In the genomic region with DNA sequence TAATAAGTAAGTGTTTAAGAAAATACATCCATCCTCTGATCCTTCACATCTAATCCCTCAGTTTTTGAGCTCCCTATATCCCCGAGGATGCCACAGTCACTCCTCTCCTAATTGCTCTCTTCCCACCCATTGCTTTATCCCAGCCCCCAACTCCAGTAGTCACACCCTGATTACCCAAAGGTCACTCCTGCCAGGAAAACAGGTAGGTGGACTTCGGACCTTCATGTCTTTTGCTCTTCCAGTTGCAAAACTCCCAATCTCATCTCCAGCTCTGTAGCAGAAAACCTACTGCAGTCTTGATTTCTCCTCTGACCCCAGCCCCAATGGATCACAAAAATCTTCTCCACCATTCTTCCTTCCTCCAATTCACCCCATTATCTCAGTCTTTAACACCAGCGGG, we compare ENCODE assay signal across 34 mouse cellular contexts.
"Had no signal": no experiment of that assay in that cellular context is flagged by ENCODE, and none has a peak within 500 bp of the region (broad histone marks: within the 10 kb centered on the region; RNA-seq: fewer than 3 reads in every experiment).

No protein-coding gene starts in this region.

- H3K4me2 ChIP-seq: heart, embryonic 11.5 days; heart, embryonic 12.5 days; heart, embryonic 13.5 days; heart, embryonic 15.5 days; hindbrain, embryonic 12.5 days; hindbrain, embryonic 13.5 days; hindbrain, embryonic 14.5 days; hindbrain, embryonic 15.5 days; intestine, embryonic 15.5 days; kidney, embryonic 15.5 days had no signal

- H3K27ac ChIP-seq: heart, adult 2 months; heart, embryonic 10.5 days; heart, embryonic 13.5 days; heart, embryonic 15.5 days; hindbrain, embryonic 10.5 days; hindbrain, embryonic 12.5 days; hindbrain, embryonic 13.5 days; hindbrain, embryonic 14.5 days; hindbrain, embryonic 15.5 days; hindbrain, postnatal 0 days; intestine, embryonic 15.5 days; kidney, embryonic 15.5 days; kidney, postnatal 0 days; layer of hippocampus, adult 2 months had no signal

- ATAC-seq: hindbrain, embryonic 16.5 days; hindbrain, postnatal 0 days; inflammation-experienced regulatory T-cells, adult 6 months; intestine, embryonic 15.5 days had no signal

- DNase-seq: heart, adult 2 months; heart, postnatal 10 days; heart, postnatal 14 days; heart, postnatal 36 days; heart, postnatal 4 days; kidney, adult 11 months; kidney, adult 18-20 months; kidney, adult 2 months; kidney, adult 8-10 months; kidney, adult 9 months; kidney, postnatal 10 days; kidney, postnatal 14 days; kidney, postnatal 25 days; kidney, postnatal 36 days; kidney, postnatal 4 days; layer of hippocampus, adult 9-11 months; layer of hippocampus, postnatal 36 days had no signal

- H3K4me3 ChIP-seq: heart, adult 2 months; heart, embryonic 10.5 days; heart, embryonic 12.5 days; heart, embryonic 13.5 days; heart, embryonic 15.5 days; hindbrain, embryonic 10.5 days; hindbrain, embryonic 12.5 days; hindbrain, embryonic 13.5 days; hindbrain, embryonic 15.5 days; intestine, embryonic 15.5 days; kidney, embryonic 15.5 days; layer of hippocampus, adult 2 months had no signal

- H3K9ac ChIP-seq: heart, embryonic 12.5 days; heart, embryonic 13.5 days; heart, embryonic 15.5 days; hindbrain, embryonic 12.5 days; hindbrain, embryonic 13.5 days; hindbrain, embryonic 14.5 days; hindbrain, embryonic 15.5 days; intestine, embryonic 15.5 days; kidney, embryonic 15.5 days had no signal

- H3K27me3 ChIP-seq: heart, embryonic 12.5 days; heart, embryonic 13.5 days; heart, embryonic 15.5 days; hindbrain, embryonic 12.5 days; hindbrain, embryonic 13.5 days; hindbrain, embryonic 15.5 days; intestine, embryonic 15.5 days; kidney, embryonic 15.5 days had no signal

- H3K36me3 ChIP-seq: heart, embryonic 10.5 days; heart, embryonic 12.5 days; heart, embryonic 13.5 days; heart, embryonic 15.5 days; hindbrain, embryonic 10.5 days; hindbrain, embryonic 12.5 days; hindbrain, embryonic 13.5 days; hindbrain, embryonic 15.5 days; intestine, embryonic 15.5 days; kidney, embryonic 15.5 days had no signal

- H3K9me3 ChIP-seq: heart, embryonic 10.5 days; heart, embryonic 12.5 days; heart, embryonic 13.5 days; heart, embryonic 15.5 days; hindbrain, embryonic 10.5 days; hindbrain, embryonic 12.5 days; hindbrain, embryonic 13.5 days; hindbrain, embryonic 15.5 days; intestine, embryonic 15.5 days; kidney, embryonic 15.5 days had no signal

- H3K4me1 ChIP-seq: heart, embryonic 10.5 days; heart, embryonic 12.5 days; heart, embryonic 13.5 days; heart, embryonic 15.5 days; hindbrain, embryonic 10.5 days; hindbrain, embryonic 12.5 days; hindbrain, embryonic 13.5 days; hindbrain, embryonic 15.5 days; intestine, embryonic 15.5 days; kidney, embryonic 15.5 days had no signal
